In genomic region chr10:87432306-87432705, GRCm38 (mm10) we compare ENCODE assay signal across 28 mouse cellular contexts.
"Had no signal": no experiment of that assay in that cellular context is flagged by ENCODE, and none has a peak within 500 bp of the region (broad histone marks: within the 10 kb centered on the region; RNA-seq: fewer than 3 reads in every experiment).

No protein-coding gene starts in this region.

- DNase-seq: gastrocnemius, postnatal 14 days; gastrocnemius, postnatal 36 days; heart, adult 11 months; heart, adult 2 months; heart, postnatal 10 days; heart, postnatal 4 days; kidney, adult 18-20 months; kidney, adult 8-10 months; kidney, postnatal 10 days; kidney, postnatal 25 days; kidney, postnatal 4 days; liver; liver, embryonic 13.5 days had no signal

- H3K9ac ChIP-seq: heart, embryonic 12.5 days; hindbrain, embryonic 12.5 days; hindbrain, embryonic 14.5 days; intestine, embryonic 15.5 days; limb, embryonic 12.5 days; liver, embryonic 13.5 days; liver, embryonic 15.5 days had no signal

- H3K4me2 ChIP-seq: heart, embryonic 12.5 days; hindbrain, embryonic 12.5 days; hindbrain, embryonic 14.5 days; intestine, embryonic 15.5 days; limb, embryonic 12.5 days; liver, embryonic 11.5 days; liver, embryonic 13.5 days; liver, embryonic 15.5 days had no signal

- H3K27ac ChIP-seq: heart, adult 2 months; heart, embryonic 10.5 days; hindbrain, embryonic 10.5 days; hindbrain, embryonic 12.5 days; hindbrain, embryonic 14.5 days; intestine, embryonic 15.5 days; layer of hippocampus, adult 2 months; left cerebral cortex, adult 2 months; limb, embryonic 10.5 days; limb, embryonic 12.5 days; liver, embryonic 13.5 days; liver, embryonic 15.5 days had no signal

- H3K4me3 ChIP-seq: heart, adult 2 months; heart, embryonic 10.5 days; heart, embryonic 12.5 days; hindbrain, embryonic 10.5 days; hindbrain, embryonic 12.5 days; intestine, embryonic 15.5 days; layer of hippocampus, adult 2 months; left cerebral cortex, adult 2 months; limb, embryonic 10.5 days; limb, embryonic 12.5 days; liver, embryonic 13.5 days; liver, embryonic 15.5 days had no signal

- H3K4me1 ChIP-seq: heart, embryonic 10.5 days; heart, embryonic 12.5 days; hindbrain, embryonic 12.5 days; intestine, embryonic 15.5 days; limb, embryonic 10.5 days; limb, embryonic 12.5 days; liver, embryonic 13.5 days; liver, embryonic 15.5 days had no signal

- ATAC-seq: hindbrain, embryonic 16.5 days; inflammation-experienced regulatory T-cells, adult 6 months; intestine, embryonic 15.5 days; intestine, postnatal 0 days had no signal

- H3K27me3 ChIP-seq: heart, embryonic 12.5 days; hindbrain, embryonic 12.5 days; intestine, embryonic 15.5 days; limb, embryonic 12.5 days; liver, embryonic 13.5 days; liver, embryonic 15.5 days had no signal

- H3K9me3 ChIP-seq: heart, embryonic 10.5 days; heart, embryonic 12.5 days; hindbrain, embryonic 10.5 days; hindbrain, embryonic 12.5 days; intestine, embryonic 15.5 days; limb, embryonic 10.5 days; limb, embryonic 12.5 days; liver, embryonic 13.5 days; liver, embryonic 15.5 days had no signal

- H3K36me3 ChIP-seq: heart, embryonic 10.5 days; heart, embryonic 12.5 days; hindbrain, embryonic 10.5 days; hindbrain, embryonic 12.5 days; intestine, embryonic 15.5 days; limb, embryonic 10.5 days; limb, embryonic 12.5 days; liver, embryonic 13.5 days; liver, embryonic 15.5 days had no signal
